Mouse (Mus musculus): ENCODE measurements around the gene Gm9049.
A peak's percentile ranks its signal among the peaks of the same experiment; 100 is the strongest.
"Not testable (repeated sequence)": the region's sequence is repeated elsewhere in the genome, so short reads cannot be mapped to it uniquely, and the experiment has no call there.

The Gm9049 gene

DNA sequence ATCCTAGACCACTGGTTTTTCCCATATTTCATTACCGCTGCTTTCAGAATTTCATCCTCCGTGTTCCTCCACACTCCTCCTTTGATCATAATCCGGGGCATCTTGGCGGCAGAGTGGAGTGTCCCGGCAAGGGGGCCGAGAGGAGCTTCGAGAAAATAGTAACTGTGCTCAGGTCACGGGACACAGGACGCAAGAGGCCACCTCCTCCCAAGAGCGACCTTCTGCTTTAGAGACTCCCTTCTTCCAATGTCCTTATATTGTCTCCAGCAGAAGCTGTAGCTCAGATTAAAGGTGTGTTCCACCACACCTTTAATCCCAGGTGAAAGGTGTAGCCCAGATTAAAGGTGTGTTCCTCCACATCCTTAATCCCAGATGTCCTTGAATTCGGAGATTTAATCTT is at the start of gene Gm9049:
Gene Gm9049, minus strand, starts transcription at position 101 of the 400 bp plus-strand sequence.
- not testable (repeated sequence) for DNase-seq

DNA sequence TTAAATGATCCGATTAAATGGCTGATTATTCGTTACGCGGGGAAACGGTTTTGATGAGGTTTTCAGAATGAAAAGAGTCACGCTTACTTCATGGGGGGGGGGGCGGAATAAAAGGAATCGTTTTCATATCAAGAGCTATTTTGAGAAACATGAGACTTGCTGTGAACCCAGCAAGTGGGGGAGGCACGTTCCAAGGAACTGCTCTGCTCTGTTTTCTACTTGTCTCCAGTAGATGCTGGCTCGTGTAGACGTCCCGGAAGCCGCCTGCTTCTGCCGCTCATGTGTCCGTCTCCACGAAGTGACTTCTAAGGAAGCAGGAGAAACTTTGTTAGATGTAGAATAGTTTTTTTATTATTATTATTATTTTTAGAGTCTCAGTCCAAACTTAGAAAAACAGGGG is 46.0 kb upstream of the Gm9049 start:
- DNase-seq, result peak; percentile 21 to 31

DNA sequence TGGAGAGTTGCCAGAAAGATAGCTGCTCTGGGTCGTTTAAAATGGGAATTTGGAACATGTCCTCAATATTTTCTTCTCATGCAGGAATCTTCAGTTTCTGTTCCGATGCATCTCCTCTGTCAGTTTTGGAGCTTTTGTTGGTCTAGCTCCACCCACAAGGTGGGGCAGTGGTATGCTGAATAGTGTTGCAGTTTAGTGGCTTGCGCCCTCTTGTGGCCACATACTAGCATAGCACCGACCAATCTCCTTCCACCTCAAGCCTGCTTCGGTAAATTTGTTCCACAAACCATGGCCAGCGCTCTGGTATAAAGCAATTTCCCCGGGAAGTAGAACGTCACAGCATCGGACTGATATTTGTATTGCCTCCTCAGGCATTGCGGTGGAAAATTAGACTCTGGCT is 16.5 kb upstream of the Gm9049 start:
- peak; percentile 93 for DNase-seq

DNA sequence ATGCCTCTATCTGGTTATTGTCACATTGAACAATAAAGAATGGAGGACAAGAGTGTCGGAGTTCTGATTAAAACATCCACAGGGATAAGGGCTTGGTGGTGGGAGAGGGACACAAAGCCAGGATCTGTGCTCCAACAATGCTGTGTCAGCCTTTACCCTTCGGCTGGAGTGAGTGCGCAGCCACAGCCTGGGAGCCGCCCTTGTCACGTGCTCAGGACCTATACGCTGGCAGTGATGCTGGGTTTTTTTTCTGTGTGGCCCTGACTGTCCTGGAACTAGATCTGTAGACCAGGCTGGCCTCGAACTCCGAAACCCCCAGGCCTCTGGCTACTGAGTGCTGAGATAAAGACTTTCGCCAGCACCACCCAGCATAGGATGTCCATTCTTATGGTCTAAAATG is 15.6 kb upstream of the Gm9049 start:
- DNase-seq, result peak; percentile 5 to 6

DNA sequence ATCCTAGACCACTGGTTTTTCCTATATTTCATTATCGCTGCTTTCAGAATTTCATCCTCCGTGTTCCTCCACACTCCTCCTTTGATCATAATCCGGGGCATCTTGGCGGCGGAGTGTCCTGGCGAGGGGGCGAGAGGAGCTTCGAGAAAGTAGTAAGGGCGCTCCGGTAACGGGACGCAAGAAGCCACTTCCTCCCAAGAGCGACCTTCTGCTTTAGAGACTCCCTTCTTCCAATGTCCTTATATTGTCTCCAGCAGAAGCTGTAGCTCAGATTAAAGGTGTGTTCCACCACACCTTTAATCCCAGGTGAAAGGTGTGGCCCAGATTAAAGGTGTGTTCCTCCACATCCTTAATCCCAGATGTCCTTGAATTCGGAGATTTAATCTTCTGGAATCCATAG is 5.3 kb downstream of the Gm9049 start, which contains the start of gene Gm9048:
Gene Gm9048, minus strand, starts transcription at position 101 of the 400 bp plus-strand sequence.
- not testable (repeated sequence) for DNase-seq

DNA sequence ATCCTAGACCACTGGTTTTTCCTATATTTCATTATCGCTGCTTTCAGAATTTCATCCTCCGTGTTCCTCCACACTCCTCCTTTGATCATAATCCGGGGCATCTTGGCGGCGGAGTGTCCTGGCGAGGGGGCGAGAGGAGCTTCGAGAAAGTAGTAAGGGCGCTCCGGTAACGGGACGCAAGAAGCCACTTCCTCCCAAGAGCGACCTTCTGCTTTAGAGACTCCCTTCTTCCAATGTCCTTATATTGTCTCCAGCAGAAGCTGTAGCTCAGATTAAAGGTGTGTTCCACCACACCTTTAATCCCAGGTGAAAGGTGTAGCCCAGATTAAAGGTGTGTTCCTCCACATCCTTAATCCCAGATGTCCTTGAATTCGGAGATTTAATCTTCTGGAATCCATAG is 10.8 kb downstream of the Gm9049 start, which contains the start of gene Gm9046:
Gene Gm9046, minus strand, starts transcription at position 101 of the 400 bp plus-strand sequence.
- not testable (repeated sequence) for DNase-seq

DNA sequence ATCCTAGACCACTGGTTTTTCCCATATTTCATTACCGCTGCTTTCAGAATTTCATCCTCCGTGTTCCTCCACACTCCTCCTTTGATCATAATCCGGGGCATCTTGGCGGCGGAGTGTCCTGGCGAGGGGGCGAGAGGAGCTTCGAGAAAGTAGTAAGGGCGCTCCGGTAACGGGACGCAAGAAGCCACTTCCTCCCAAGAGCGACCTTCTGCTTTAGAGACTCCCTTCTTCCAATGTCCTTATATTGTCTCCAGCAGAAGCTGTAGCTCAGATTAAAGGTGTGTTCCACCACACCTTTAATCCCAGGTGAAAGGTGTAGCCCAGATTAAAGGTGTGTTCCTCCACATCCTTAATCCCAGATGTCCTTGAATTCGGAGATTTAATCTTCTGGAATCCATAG is 16.2 kb downstream of the Gm9049 start, which contains the start of gene Gm9045:
Gene Gm9045, minus strand, starts transcription at position 101 of the 400 bp plus-strand sequence.
- not testable (repeated sequence) for DNase-seq

DNA sequence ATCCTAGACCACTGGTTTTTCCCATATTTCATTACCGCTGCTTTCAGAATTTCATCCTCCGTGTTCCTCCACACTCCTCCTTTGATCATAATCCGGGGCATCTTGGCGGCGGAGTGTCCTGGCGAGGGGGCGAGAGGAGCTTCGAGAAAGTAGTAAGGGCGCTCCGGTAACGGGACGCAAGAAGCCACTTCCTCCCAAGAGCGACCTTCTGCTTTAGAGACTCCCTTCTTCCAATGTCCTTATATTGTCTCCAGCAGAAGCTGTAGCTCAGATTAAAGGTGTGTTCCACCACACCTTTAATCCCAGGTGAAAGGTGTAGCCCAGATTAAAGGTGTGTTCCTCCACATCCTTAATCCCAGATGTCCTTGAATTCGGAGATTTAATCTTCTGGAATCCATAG is 21.6 kb downstream of the Gm9049 start, which contains the start of gene Gm9044:
Gene Gm9044, minus strand, starts transcription at position 101 of the 400 bp plus-strand sequence.
- DNase-seq, result not testable (repeated sequence)

DNA sequence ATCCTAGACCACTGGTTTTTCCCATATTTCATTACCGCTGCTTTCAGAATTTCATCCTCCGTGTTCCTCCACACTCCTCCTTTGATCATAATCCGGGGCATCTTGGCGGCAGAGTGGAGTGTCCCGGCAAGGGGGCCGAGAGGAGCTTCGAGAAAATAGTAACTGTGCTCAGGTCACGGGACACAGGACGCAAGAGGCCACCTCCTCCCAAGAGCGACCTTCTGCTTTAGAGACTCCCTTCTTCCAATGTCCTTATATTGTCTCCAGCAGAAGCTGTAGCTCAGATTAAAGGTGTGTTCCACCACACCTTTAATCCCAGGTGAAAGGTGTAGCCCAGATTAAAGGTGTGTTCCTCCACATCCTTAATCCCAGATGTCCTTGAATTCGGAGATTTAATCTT is 27.0 kb downstream of the Gm9049 start, which contains the start of gene Gm9040:
Gene Gm9040, minus strand, starts transcription at position 101 of the 400 bp plus-strand sequence.
- not testable (repeated sequence) for DNase-seq

DNA sequence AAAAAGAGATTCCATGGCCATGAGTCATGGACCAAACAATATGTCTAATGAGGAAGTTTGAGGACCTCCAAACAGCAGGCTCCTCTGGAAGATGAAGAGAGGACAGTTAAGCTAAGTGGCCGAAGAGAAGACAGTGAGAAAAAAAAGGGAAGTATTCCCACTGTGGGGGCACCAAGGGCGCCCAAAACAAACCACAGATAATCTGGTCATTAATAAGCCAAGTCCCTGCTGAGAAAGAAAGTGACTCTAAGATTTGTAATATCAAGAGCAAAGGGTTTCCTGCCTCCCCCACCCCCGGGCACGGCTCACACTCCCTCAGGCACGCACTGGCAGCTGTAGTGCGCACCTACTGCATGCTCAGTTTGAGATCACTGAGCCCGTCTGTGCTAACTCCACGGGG is 34.9 kb downstream of the Gm9049 start:
- DNase-seq, result no peak

DNA sequence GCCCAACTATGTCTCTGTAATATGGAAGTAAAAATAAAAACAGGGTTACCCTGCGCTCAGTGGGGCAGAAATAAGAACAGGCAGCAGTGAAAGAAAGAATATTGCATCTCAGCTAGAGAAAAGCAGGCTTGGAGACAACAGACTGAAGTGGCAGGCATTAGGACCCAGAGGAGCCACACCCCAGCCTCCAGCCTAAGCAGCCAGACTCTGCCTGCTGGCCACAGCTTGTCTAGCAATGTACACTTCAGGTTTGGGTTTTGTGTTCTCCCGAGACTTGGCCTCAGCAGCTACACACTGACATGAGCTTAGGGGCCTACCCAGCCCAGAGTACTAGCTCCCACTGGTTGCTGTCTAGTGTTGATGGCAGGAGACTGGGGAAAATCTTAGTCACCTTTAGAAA is 51.8 kb downstream of the Gm9049 start:
- DNase-seq, result not testable (repeated sequence)

Data from cerebellum, postnatal 10 days (tissue).